Comparison of ENCODE assay signal across 26 mouse cellular contexts in genomic region chr17:31802272-31803017, GRCm38 (mm10).
"Had no signal": no experiment of that assay in that cellular context is flagged by ENCODE, and none has a peak within 500 bp of the region (broad histone marks: within the 10 kb centered on the region; RNA-seq: fewer than 3 reads in every experiment).

No protein-coding gene starts in this region.

- H3K27ac ChIP-seq: heart, adult 2 months; heart, embryonic 13.5 days; heart, embryonic 15.5 days; hindbrain, embryonic 14.5 days; intestine, embryonic 15.5 days; kidney, postnatal 0 days; limb, embryonic 13.5 days; limb, embryonic 15.5 days; liver, embryonic 12.5 days; liver, embryonic 14.5 days had no signal

- H3K9ac ChIP-seq: heart, embryonic 13.5 days; heart, embryonic 15.5 days; hindbrain, embryonic 14.5 days; intestine, embryonic 15.5 days; limb, embryonic 13.5 days; limb, embryonic 15.5 days; liver, embryonic 12.5 days; liver, embryonic 14.5 days had no signal

- H3K36me3 ChIP-seq: heart, embryonic 13.5 days; heart, embryonic 15.5 days; intestine, embryonic 15.5 days; limb, embryonic 13.5 days; limb, embryonic 15.5 days; liver, embryonic 12.5 days had no signal

- H3K27me3 ChIP-seq: heart, embryonic 15.5 days; intestine, embryonic 15.5 days; limb, embryonic 13.5 days; limb, embryonic 15.5 days; liver, embryonic 12.5 days had no signal

- H3K4me1 ChIP-seq: intestine, embryonic 15.5 days had no signal

- H3K4me3 ChIP-seq: heart, adult 2 months; heart, embryonic 13.5 days; heart, embryonic 15.5 days; intestine, embryonic 15.5 days; limb, embryonic 13.5 days; limb, embryonic 15.5 days; liver, embryonic 12.5 days had no signal

- DNase-seq: gastrocnemius, postnatal 14 days; gastrocnemius, postnatal 36 days; heart, adult 11 months; heart, adult 2 months; heart, postnatal 14 days; heart, postnatal 36 days; kidney, adult 18-20 months; kidney, adult 8-10 months; kidney, postnatal 14 days; kidney, postnatal 36 days; layer of hippocampus, adult 9-11 months; layer of hippocampus, postnatal 36 days; left cerebral cortex, postnatal 4 days had no signal

- H3K4me2 ChIP-seq: heart, embryonic 11.5 days; heart, embryonic 13.5 days; heart, embryonic 15.5 days; hindbrain, embryonic 14.5 days; intestine, embryonic 15.5 days; limb, embryonic 13.5 days; limb, embryonic 15.5 days; liver, embryonic 12.5 days had no signal

- H3K9me3 ChIP-seq: heart, embryonic 13.5 days; heart, embryonic 15.5 days; intestine, embryonic 15.5 days; limb, embryonic 13.5 days; limb, embryonic 15.5 days; liver, embryonic 12.5 days had no signal

- ATAC-seq: hindbrain, embryonic 16.5 days; inflammation-experienced regulatory T-cells, adult 6 months; intestine, embryonic 15.5 days; intestine, postnatal 0 days; liver, embryonic 12.5 days had no signal
